Mouse (Mus musculus) lung, adult 2 months (tissue): ENCODE measurements around the gene Zfp984. TPM values are rescaled to one million over a fixed set of nuclear protein-coding genes. Genes with fewer than 3 reads are reported as not detected.
"Not testable (repeated sequence)": the region's sequence is repeated elsewhere in the genome, so short reads cannot be mapped to it uniquely, and the experiment has no call there.

Experiments used
- DNase-seq: peaks from one replicate; pipeline ENCODE4 v3.0.0; 2022
- H3K4me1 ChIP-seq: fragments of 200-500 bp; 2 replicates; pipeline ENCODE4 v1.6.1; 2011; ENCODE audit warnings: low read length; ENCODE audit not compliant: control insufficient read depth, insufficient read depth
- H3K4me3 ChIP-seq: fragments of 200-500 bp; replicated peaks from 2 replicates; pipeline ENCODE3; 2011; ENCODE audit warnings: low read depth, mild to moderate bottlenecking, control low read depth, low read length; ENCODE audit errors: extremely low read depth
- CTCF ChIP-seq: fragments of 200-500 bp; IDR thresholded peaks from 2 replicates; pipeline ENCODE4 v1.5.1; 2011; ENCODE audit warnings: mild to moderate bottlenecking, low read length, control low read depth; ENCODE audit not compliant: insufficient read depth
- POLR2A ChIP-seq: fragments of 200-500 bp; IDR thresholded peaks from 2 replicates; pipeline ENCODE4 v1.6.1; 2011; ENCODE audit warnings: low read depth, mild to moderate bottlenecking, control low read depth, low read length, borderline replicate concordance; ENCODE audit errors: extremely low read depth
- WGBS: fragments of 180-500 bp; shearing (Covaris S2); methylation state at CpG from one replicate; pipeline ENCODE4 v1.1.7; 2018; 5-methylcytosine and 5-hydroxymethylcytosine counted together
- polyA plus RNA-seq: library from polyadenylated mRNA; depleted of rRNA; stranded (reverse); fragments of >200 nt; gene quantifications from 2 replicates; pipeline ENCODE4 v1.2.3, GENCODE M21; 2012; rRNA removed

The Zfp984 gene
- polyA plus RNA-seq, 1 experiment = 1.5 TPM

DNA sequence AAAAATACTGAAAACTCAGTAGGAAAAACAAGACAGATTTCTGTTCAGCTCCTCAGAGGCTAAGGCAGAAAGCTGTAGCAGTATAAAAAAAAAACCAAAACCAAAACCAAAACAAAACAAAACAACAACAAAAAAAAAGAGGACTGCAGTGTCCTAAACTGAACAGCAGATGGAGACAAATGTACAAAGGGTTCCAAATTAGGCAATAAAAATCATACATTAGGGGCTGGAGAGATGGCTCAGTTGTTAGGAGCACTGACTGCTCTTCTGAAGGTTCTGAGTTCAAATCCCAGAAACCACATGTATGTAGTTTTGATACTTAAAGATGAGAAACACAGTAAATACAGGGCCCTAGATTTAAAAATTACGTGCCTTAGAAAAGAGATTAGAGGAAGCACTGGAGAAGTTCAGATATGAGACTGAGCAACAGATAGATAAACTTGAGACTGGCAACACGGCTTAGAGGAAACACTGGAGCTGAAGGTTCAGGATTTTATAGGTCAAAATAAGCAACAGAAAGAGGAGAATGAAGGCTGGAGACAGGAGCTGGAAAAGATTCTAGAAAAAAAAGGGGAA, 5.1 kb upstream of the Zfp984 start:
- WGBS = 71% methylated on average over 2 of the region's 2 CpGs
- Histone ChIP-seq H3K4me1 (no peaks in the 10 kb centered on the region), H3K4me3 (no peak overlapping the region)
- no peak for TF ChIP-seq POLR2A
- TF ChIP-seq CTCF = no peak
- no peak for DNase-seq

DNA sequence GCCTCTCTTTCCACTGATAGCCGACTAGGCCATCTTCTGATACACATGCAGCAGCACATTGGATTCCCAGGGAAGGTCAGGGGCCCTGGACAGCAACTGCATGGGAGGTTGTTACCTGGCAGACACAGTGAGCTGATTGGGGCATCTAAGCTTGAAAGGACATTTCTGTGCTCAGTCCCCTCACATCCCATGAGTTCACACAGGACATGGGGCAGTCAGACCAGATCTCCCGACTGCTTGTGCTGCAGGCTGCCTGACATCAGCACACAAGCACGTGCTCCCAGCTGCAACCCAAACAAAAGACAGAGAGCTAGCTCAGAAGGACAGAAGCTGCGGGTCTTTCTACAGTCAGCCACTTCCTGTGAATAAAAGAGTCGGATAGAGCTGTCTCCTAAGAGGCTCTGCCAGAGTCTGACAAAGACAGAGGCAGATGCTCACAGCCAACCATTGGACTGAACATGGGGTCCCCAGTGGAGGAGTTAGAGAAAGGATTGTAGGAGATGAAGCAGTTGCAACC, 3.7 kb upstream of the Zfp984 start:
- Histone ChIP-seq H3K4me1 (no peaks in the 10 kb centered on the region; the same call in 1 of the 2 replicates), H3K4me3 (no peak overlapping the region)
- TF ChIP-seq CTCF (no peak), POLR2A (no peak)
- no peak for DNase-seq
- WGBS = 39% methylated on average over 5 of the region's 5 CpGs

DNA sequence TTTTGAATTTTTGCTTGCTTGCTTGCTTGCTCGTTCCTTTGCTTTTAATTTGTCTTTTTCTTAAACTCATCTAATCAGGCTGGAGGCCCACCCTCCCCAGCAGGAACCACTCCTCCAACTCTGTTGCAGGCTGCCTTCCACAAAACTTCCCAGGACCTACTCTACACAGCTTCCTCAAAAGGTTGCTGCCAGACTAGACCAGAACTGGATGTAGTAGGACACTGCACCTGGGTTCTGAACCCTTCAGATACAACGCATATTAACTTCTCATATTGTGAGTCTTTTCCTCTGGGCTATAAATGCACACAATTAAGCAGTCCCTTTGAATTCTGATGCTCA, 347 bp upstream of the Zfp984 start:
- whole genome bisulfite sequencing = 48% methylated on average over 2 of the region's 2 CpGs
- H3K4me1 ChIP-seq, DNase-seq, H3K4me3 ChIP-seq: not testable (repeated sequence)

DNA sequence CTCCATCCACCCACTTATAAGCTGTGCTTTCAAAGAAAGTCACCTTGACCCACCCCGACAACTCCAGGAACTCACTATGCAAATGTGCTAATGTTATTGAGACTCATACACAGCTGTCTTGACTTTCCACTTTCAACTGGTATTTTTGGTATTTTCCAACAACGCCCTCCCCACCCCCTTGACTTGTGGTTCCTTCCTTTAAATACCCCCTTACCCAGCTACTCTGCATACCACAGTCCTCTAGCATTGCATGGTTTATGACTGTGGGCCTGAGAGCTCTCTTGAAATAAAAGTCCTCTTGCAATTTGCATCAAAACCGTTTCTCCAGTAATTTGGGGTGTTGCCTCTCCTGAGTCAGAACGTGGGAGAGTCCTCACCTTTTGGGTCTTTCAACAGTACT, 1.1 kb downstream of the Zfp984 start:
- not testable (repeated sequence) for H3K4me1 ChIP-seq, DNase-seq, H3K4me3 ChIP-seq
- 57% methylated on average over 4 of the region's 4 CpGs for WGBS

DNA sequence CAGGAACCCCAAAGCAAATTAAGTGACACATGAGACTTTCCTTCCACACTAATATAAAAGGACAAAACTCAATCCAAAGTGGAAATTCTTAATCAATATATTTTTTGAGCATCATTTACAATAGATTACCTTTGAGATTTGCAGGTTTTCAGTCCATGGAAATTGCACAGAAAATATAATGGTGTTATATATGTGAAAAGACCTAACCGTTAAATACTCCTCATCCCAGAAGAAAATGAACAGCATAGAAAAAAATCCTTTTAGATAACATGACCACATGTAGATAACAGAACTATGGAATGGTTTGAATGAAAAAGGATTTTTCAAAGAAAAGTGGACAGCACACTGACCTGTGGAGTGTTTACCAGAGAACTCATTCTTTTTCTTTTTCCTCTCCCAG, 14.3 kb downstream of the Zfp984 start:
- 88% methylated on average over 1 of the region's 1 CpGs for WGBS
- not testable (repeated sequence) for DNase-seq, H3K4me3 ChIP-seq, H3K4me1 ChIP-seq

DNA sequence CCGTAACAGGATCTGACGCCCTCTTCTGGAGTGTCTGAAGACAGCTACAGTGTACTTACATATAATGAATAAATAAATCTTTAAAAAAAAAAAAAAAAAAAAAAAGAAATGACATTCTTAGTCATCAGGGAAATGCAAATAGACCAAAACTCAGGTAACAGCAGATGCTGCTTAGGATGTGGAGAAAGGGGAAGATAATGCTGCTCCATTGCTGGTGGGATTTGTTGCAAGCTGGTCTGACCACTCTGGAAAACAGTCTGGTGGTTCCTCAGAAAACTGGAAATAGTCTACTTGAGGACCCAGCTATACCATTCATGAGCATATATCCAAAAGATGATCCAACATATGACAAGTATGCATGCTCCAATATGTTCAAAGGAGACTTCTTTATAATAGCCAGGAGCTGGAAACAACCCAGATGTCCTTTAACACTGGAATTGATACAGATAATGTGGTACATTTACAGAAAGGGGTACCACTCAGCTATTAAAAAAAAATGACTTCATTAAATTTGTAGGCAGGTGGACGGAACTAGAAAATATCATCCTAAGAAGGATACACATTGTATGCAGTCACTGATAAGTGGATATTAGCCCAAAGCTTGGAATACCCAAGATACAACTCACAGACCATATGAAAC, 15.4 kb downstream of the Zfp984 start:
- 96% methylated on average over 2 of the region's 3 CpGs for WGBS
- H3K4me3 ChIP-seq, DNase-seq, H3K4me1 ChIP-seq: not testable (repeated sequence)

DNA sequence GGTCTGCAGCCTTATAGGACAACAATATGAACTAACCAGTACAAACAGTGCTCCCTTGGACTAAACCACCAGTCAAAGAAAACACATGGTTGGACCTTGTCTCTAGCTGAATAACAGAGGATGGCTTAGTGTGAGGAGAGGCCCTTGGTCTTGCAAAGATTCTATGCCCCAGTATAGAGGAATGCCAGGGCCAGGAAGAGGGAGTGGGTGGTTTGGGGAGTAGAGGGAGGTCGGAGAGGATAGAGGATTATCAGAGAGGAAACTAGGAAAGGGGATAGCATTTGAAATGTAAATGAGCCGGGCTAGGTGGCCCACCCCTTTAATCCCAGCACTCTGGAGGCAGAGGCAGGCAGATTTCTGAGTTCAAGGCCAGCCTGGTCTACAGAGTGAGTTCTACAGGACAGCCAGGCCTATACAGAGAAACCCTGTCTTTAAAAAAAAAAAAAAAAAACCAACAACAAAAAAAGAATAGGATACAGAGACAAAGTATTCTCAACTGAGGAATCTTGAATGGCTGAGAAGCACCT, 16.1 kb downstream of the Zfp984 start:
- not testable (repeated sequence) for H3K4me1 ChIP-seq, DNase-seq, H3K4me3 ChIP-seq
- 62% methylated on average over 2 of the region's 2 CpGs for WGBS

DNA sequence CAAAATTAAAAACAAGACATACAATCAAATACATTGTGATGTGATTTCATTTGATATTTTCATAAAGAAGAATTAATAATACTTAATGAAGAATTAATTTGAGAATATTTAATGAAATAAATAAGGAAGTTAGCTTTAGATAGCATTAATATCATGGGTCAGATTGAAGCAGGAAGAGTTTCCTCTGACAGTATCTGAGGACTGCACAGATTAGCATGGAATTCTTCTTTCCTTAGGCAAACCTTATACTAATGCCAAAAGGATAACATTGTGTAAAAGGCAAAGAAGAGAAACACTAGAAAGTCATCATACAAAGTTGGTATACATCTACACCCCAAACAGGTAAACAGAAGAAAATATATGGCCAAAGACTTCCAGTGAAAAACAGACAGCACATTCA, 17.9 kb downstream of the Zfp984 start:
- H3K4me3 ChIP-seq, H3K4me1 ChIP-seq, DNase-seq: not testable (repeated sequence)

DNA sequence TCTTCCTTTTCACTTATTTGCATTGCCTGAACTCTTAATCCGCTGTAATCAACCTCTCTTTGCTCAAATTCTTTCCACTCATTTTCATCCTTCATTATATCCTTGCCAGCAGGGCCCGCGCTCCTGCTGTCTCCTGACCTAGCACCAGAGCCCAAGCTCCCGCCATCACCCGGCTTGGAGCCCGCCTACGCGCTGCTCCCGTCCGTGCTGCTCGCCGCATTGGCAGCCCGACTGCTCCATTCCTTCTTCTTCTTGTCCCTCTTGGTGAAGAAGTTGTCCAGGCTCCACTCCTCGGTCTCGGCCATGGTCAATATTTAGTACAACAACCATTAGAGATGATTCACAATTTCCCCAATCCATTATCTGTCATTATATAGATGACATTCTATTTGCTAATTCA, 63.3 kb downstream of the Zfp984 start:
- DNase-seq, H3K4me3 ChIP-seq: not testable (repeated sequence)
- 94% methylated on average over 14 of the region's 15 CpGs for WGBS

DNA sequence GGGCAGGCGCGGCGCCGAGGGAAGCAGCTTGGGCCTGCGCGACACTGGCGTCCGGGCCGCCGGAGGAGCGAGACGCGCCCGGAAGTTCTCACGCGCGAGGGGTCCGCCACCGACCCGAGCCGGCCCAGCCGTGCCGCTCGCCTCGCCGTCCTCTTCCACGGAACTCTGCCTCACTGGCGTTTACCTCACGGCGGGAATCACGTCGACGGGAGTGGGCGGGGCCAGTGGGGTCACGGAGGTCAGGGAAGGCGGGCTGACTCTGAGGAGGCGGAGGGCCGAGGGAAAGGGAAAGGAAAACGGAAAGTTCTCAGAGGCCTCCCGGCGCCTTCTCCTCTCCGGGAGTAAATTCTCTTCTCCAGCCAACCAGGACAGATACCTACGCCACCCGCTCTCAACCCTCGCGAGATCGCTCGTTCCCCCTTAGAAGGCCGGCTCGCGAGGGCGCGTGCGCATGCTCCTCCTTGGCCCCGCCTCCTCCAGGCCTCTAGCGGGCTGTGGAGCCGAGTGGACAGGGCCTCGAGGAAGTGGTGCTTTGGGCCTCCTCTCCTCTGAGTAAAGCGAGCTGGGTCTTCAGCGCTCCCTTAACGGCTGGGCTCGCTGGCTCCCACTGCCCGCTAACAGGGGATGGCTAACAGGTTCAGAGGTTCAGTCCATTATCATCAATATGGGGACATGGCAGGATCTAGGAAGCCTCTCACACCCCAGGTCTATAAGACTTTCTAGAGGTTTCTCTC, 70.8 kb downstream of the Zfp984 start:
- DNase-seq, H3K4me1 ChIP-seq, H3K4me3 ChIP-seq: not testable (repeated sequence)
- WGBS = 28% methylated on average over 63 of the region's 63 CpGs

More for the DNA sequence above, 63.3 kb downstream of the Zfp984 start:
- not testable (repeated sequence) for H3K4me1 ChIP-seq

Other genes with a start within 250 kb of the Zfp984 start
- gene Zfp979, start 167.3 kb downstream of the Zfp984 start, polyA plus RNA-seq = 0.16 and 0.33 TPM in 2 replicates
- gene Zfp534, start 107.2 kb downstream of the Zfp984 start, polyA plus RNA-seq = not detected in 2 replicates
- 0.67 and 1.1 TPM in 2 replicates for gene Zfp933, start 38.6 kb upstream of the Zfp984 start, polyA plus RNA-seq
- gene Miip, start 59.0 kb upstream of the Zfp984 start, polyA plus RNA-seq = 45.1 and 70.3 TPM in 2 replicates
- gene Fv1, start 59.2 kb upstream of the Zfp984 start, polyA plus RNA-seq = 0.84 and 1.9 TPM in 2 replicates
- gene Mfn2, start 94.9 kb upstream of the Zfp984 start, polyA plus RNA-seq = 36.5 and 52.2 TPM in 2 replicates
- 45.0 and 62.2 TPM in 2 replicates for gene Plod1, start 127.0 kb upstream of the Zfp984 start, polyA plus RNA-seq
- 84.1 and 97.5 TPM in 2 replicates for gene 2510039O18Rik, start 131.1 kb upstream of the Zfp984 start, polyA plus RNA-seq
- not detected in 2 replicates for gene Nppb, start 176.0 kb upstream of the Zfp984 start, polyA plus RNA-seq
- 31.3 and 55.1 TPM in 2 replicates for gene Nppa, start 190.9 kb upstream of the Zfp984 start, polyA plus RNA-seq
- 14.1 and 14.9 TPM in 2 replicates for gene Clcn6, start 229.0 kb upstream of the Zfp984 start, polyA plus RNA-seq
- 34.8 and 38.9 TPM in 2 replicates for gene Mthfr, start 229.3 kb upstream of the Zfp984 start, polyA plus RNA-seq